Mouse (Mus musculus) ES-E14 (cell line): ENCODE data around the gene Pabpc1l.

Experiments used
- CHD2 ChIP-seq: IDR thresholded peaks from 2 replicates; pipeline ENCODE4 v1.6.1; 2014; ENCODE audit warnings: mild to moderate bottlenecking, low read depth, low read length, inconsistent platforms
- MAFK ChIP-seq: IDR thresholded peaks from 2 replicates; pipeline ENCODE4 v1.6.1; 2014; ENCODE audit warnings: mild to moderate bottlenecking, low read depth, low read length, inconsistent platforms; ENCODE audit not compliant: insufficient read depth
- ZC3H11A ChIP-seq: IDR thresholded peaks from 2 replicates; pipeline ENCODE4 v1.6.1; 2012; ENCODE audit warnings: low read depth, mild to moderate bottlenecking, inconsistent platforms, low read length, borderline replicate concordance

DNA sequence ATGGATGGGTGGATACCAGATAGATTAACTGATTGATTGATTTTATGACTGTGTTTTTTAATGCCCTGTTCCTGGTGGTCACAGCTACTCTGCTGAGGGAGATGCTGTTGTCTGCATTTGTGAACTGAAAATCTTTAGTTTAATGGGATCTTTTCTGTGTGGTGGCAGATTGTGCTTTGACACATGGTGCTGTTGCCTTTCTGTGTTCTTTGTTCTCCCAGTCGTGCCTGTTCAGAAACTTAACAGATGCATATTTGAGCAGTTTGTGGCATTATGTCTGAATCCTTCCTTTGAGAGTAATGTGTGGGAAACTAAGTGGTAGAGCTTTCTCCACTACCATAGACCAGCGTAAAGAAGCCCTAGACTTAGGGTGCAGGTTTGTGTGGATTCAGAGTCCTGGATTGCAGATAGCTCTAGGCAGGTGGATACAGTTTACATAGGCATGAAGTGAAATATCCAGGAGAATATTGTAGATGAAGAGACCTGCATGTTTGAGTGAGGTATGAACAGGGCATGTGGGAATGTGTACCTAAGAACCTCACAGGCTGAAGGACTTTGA lies 17.2 kb upstream of the Pabpc1l start:
- TF ChIP-seq ZC3H11A = no peak
- no peak for TF ChIP-seq CHD2
- TF ChIP-seq MAFK = no peak
